Mouse (Mus musculus) limb, embryonic 14.5 days (tissue): ENCODE measurements at regions not wholly inside any gene's neighbourhood (a gene's known extent, or its start where the extent isn't known, plus 50 kb on each side); places are given as distances from the start of the nearest gene placed in this dataset.

Source experiments
- ATAC-seq: fragments of 200-750 bp; cut with Nextera tagmentation; 2 replicates; pipeline ENCODE4 v1.8.0; 2017; ENCODE audit warnings: low read depth, moderate number of reproducible peaks, moderate TSS enrichment; ENCODE audit not compliant: low FRiP score
- DNase-seq: peaks from one replicate; pipeline ENCODE4 v3.0.0-alpha.2; 2015; ENCODE audit warnings: low spot score
- H3K27ac ChIP-seq: fragments of 300-500 bp; sonication (generic); replicated peaks from 2 replicates; pipeline ENCODE4 v1.5.1; 2014; ENCODE audit warnings: low read depth, mild to moderate bottlenecking, low read length, moderate library complexity, mixed read lengths
- H3K27me3 ChIP-seq: fragments of 300-500 bp; sonication (generic); 2 replicates; pipeline ENCODE4 v1.6.1; 2014; ENCODE audit warnings: low read length, mixed read lengths; ENCODE audit not compliant: control insufficient read depth, insufficient read depth
- H3K36me3 ChIP-seq: fragments of 300-500 bp; sonication (generic); 2 replicates; pipeline ENCODE4 v1.6.1; 2014; ENCODE audit warnings: mild to moderate bottlenecking, low read length, moderate library complexity, mixed read lengths; ENCODE audit not compliant: control insufficient read depth, insufficient read depth
- H3K4me1 ChIP-seq: fragments of 300-500 bp; sonication (generic); 2 replicates; pipeline ENCODE4 v1.6.1; 2014; ENCODE audit warnings: antibody characterized with exemption, low read length, mixed read lengths; ENCODE audit not compliant: control insufficient read depth, insufficient read depth
- H3K4me2 ChIP-seq: fragments of 300-500 bp; sonication (generic); replicated peaks from 2 replicates; pipeline ENCODE4 v1.6.1; 2014; ENCODE audit warnings: low read depth, mild to moderate bottlenecking, low read length, moderate library complexity; ENCODE audit not compliant: severe bottlenecking
- H3K4me3 ChIP-seq: fragments of 300-500 bp; sonication (generic); replicated peaks from 2 replicates; pipeline ENCODE4 v1.5.1; 2014; ENCODE audit warnings: low read length
- H3K9ac ChIP-seq: fragments of 300-500 bp; sonication (generic); 2 replicates; pipeline ENCODE4 v1.6.1; 2014; ENCODE audit warnings: mild to moderate bottlenecking, low read depth, low read length, moderate library complexity; ENCODE audit not compliant: severe bottlenecking
- H3K9me3 ChIP-seq: fragments of 300-500 bp; sonication (generic); 2 replicates; pipeline ENCODE4 v1.6.1; 2016; ENCODE audit warnings: low read length; ENCODE audit not compliant: control insufficient read depth
- POLR2A ChIP-seq: fragments of 200-500 bp; IDR thresholded peaks from 2 replicates; pipeline ENCODE4 v1.8.0; 2012; ENCODE audit warnings: inconsistent platforms, mild to moderate bottlenecking, moderate library complexity, borderline replicate concordance; ENCODE audit not compliant: insufficient read depth, insufficient read length; ENCODE audit errors: extremely low read depth
- WGBS: fragments of 180-500 bp; shearing (Covaris S2); extraction: QIAGEN DNeasy Blood & Tissue Kit; methylation state at CpG from one replicate; pipeline ENCODE4 v1.1.7; 2014; 5-methylcytosine and 5-hydroxymethylcytosine counted together

- H3K36me3 ChIP-seq, result no peaks in the 10 kb centered on the region
- no peak overlapping the region for H3K9ac ChIP-seq
- H3K4me3 ChIP-seq, result no peak overlapping the region
- H3K4me2 ChIP-seq, result no peak overlapping the region
- no peak for TF ChIP-seq POLR2A
- 79% methylated on average over 12 of the region's 12 CpGs for WGBS
- no peak overlapping the region for H3K27ac ChIP-seq
- no peaks in the 10 kb centered on the region for H3K27me3 ChIP-seq
- H3K9me3 ChIP-seq, result no peaks in the 10 kb centered on the region
- no peaks in the 10 kb centered on the region for H3K4me1 ChIP-seq
- ATAC-seq (no peak), DNase-seq (no peak)
Measured at GRCm38 (mm10) chr9:68476391-68476790, 177.2 kb upstream of the Rora start.

- Histone ChIP-seq H3K4me3 (no peak overlapping the region), H3K9ac (no peak overlapping the region), H3K4me1 (no peaks in the 10 kb centered on the region), H3K9me3 (no peaks in the 10 kb centered on the region), H3K27me3 (no peaks in the 10 kb centered on the region), H3K4me2 (no peak overlapping the region), H3K27ac (no peak overlapping the region), H3K36me3 (no peaks in the 10 kb centered on the region)
- 88% methylated on average over 3 of the region's 3 CpGs for WGBS
- ATAC-seq (no peak), DNase-seq (no peak)
- no peak for TF ChIP-seq POLR2A
Measured at GRCm38 (mm10) chr9:68477466-68477865, 176.1 kb upstream of the Rora start.

GRCm38 (mm10) chr9:68486646-68487045 lies 166.9 kb upstream of the Rora start:
- Histone ChIP-seq H3K27me3 (no peaks in the 10 kb centered on the region), H3K9me3 (no peaks in the 10 kb centered on the region), H3K4me1 (0 out of 2 replicates have a peak, but pooled peaks cover 2% of the 10 kb centered on the region), H3K4me2 (no peak overlapping the region), H3K9ac (no peak overlapping the region), H3K4me3 (no peak overlapping the region), H3K27ac (no peak overlapping the region), H3K36me3 (no peaks in the 10 kb centered on the region)
- no peak for ATAC-seq
- 71% methylated on average over 5 of the region's 5 CpGs for WGBS
- DNase-seq, result no peak
- TF ChIP-seq POLR2A, result no peak

- no peak for TF ChIP-seq POLR2A
- H3K27me3 ChIP-seq, result no peaks in the 10 kb centered on the region
- H3K36me3 ChIP-seq, result no peaks in the 10 kb centered on the region
- H3K4me1 ChIP-seq, result 0 out of 2 replicates have a peak, but pooled peaks cover 2% of the 10 kb centered on the region
- no peak for ATAC-seq
- H3K4me3 ChIP-seq, result no peak overlapping the region
- H3K27ac ChIP-seq, result no peak overlapping the region
- WGBS, result 81% methylated on average over 2 of the region's 2 CpGs
- no peak overlapping the region for H3K4me2 ChIP-seq
- no peak overlapping the region for H3K9ac ChIP-seq
- no peaks in the 10 kb centered on the region for H3K9me3 ChIP-seq
- DNase-seq, result no peak
Measured at GRCm38 (mm10) chr9:68491151-68491550, 162.4 kb upstream of the Rora start.

- WGBS, result 87% methylated on average over 5 of the region's 5 CpGs
- no peaks in the 10 kb centered on the region for H3K27me3 ChIP-seq
- no peaks in the 10 kb centered on the region for H3K36me3 ChIP-seq
- H3K9ac ChIP-seq, result no peak overlapping the region
- H3K9me3 ChIP-seq, result no peaks in the 10 kb centered on the region
- no peak overlapping the region for H3K4me2 ChIP-seq
- no peak overlapping the region for H3K4me3 ChIP-seq
- H3K27ac ChIP-seq, result no peak overlapping the region
- DNase-seq (no peak), ATAC-seq (no peak)
- no peaks in the 10 kb centered on the region for H3K4me1 ChIP-seq
- TF ChIP-seq POLR2A, result no peak
Measured at GRCm38 (mm10) chr9:68521218-68521617, 132.4 kb upstream of the Rora start.
